Mouse (Mus musculus) limb, embryonic 10.5 days (tissue): ENCODE results near the gene Zfyve9. TPM values are rescaled to one million over a fixed set of nuclear protein-coding genes. Genes with fewer than 3 reads are reported as not detected.

Experiments
- polyA plus RNA-seq: library from polyadenylated mRNA; unstranded; fragments of >200 nt; fragmentation: Nextera tagmentation; extraction: Ambion mirVana; gene quantifications from 2 replicates; pipeline ENCODE4 v1.2.1, GENCODE M21; 2016

Zfyve9 gene
- polyA plus RNA-seq, 1 experiment from 2014 or later, result 5.1 TPM

Other genes starting within 250 kb of the Zfyve9 start
- gene Prpf38a, start 201.5 kb downstream of the Zfyve9 start, polyA plus RNA-seq, result 126 and 132 TPM in 2 replicates
- 30.4 and 31.1 TPM in 2 replicates for gene Orc1, start 201.4 kb downstream of the Zfyve9 start, polyA plus RNA-seq
- gene Cc2d1b, start 160.9 kb downstream of the Zfyve9 start, polyA plus RNA-seq, result 28.9 and 31.2 TPM in 2 replicates
- gene 3110021N24Rik, start 61.1 kb downstream of the Zfyve9 start, polyA plus RNA-seq, result 1.4 TPM in 2 replicates
- 170 and 214 TPM in 2 replicates for gene Btf3l4, start 52.8 kb upstream of the Zfyve9 start, polyA plus RNA-seq
- gene Txndc12, start 53.8 kb upstream of the Zfyve9 start, polyA plus RNA-seq, result 93.4 and 102 TPM in 2 replicates
- gene Kti12, start 67.0 kb upstream of the Zfyve9 start, polyA plus RNA-seq, result 70.8 and 81.3 TPM in 2 replicates
- 1.5 and 2.0 TPM in 2 replicates for gene A730015C16Rik, start 67.8 kb upstream of the Zfyve9 start, polyA plus RNA-seq
- 8.0 and 11.3 TPM in 2 replicates for gene Rab3b, start 98.3 kb upstream of the Zfyve9 start, polyA plus RNA-seq
- 70.1 and 77.0 TPM in 2 replicates for gene Nrd1, start 219.9 kb upstream of the Zfyve9 start, polyA plus RNA-seq